Mouse (Mus musculus): Measurements from ENCODE around the gene Gm2a.

DNA sequence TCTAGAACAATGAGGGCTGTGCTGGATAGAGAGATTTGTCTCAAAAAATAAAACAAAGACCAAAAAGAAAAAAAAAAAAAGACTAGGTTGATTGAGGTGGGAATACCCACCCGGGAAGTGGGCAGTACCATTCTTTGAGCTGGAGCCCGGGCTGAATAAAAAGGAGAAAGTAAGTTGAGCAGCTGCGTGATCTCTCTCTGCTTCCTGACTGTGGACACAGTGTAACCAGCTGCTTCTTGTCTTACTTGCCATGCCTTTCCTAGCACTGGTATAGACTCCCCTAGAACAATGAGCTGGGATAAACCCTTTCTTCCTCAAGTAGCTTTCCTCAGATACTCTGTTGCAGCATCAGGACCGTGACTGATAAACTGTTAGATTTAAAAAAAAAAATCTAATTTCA lies 43.6 kb downstream of the Gm2a start:
- TF ChIP-seq CTCF (conservative IDR thresholded peaks at IDR 0.05; ENCODE audit: low read length): no peak
- no peak for TF ChIP-seq NANOG (IDR thresholded peaks at IDR 0.05; ENCODE audit: borderline replicate concordance, low read length)
- TF ChIP-seq POU5F1 (IDR thresholded peaks at IDR 0.05; ENCODE audit: borderline replicate concordance, low read length): no peak
